Mouse (Mus musculus): Measurements from ENCODE around the gene H2-T23.

DNA sequence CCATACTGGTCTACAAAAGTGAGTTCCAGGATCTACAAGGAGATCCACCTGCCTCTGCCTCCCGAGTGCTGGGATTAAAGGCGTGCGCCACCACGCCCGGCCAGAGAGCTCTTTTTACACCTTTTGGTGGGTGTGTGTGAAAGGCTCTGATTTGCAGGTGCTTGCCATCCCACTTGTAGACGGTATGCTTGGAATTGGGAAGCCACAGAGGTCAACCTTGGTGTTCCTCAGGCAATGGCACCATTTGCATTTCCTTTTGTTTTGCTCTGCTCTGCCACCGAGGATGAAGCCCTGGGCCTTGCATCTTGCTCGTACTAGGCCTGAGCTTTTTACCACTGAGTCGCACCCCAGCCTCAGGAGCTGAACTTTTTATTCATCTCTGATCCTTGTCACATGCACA, 50.9 kb downstream of the H2-T23 start:
- no peak for TF ChIP-seq REST (IDR thresholded peaks at IDR 0.05; ENCODE audit: insufficient read depth, insufficient read length)
- TF ChIP-seq USF1 (IDR thresholded peaks at IDR 0.05; ENCODE audit: low read depth): no peak
- no peak for TF ChIP-seq POLR2A (IDR thresholded peaks at IDR 0.05; ENCODE audit: insufficient read length, low read depth)
- TF ChIP-seq POLR2AphosphoS2 (IDR thresholded peaks at IDR 0.05; ENCODE audit: insufficient read length, low read depth): no peak
- TF ChIP-seq CEBPB (IDR thresholded peaks at IDR 0.05; ENCODE audit: insufficient read depth, poor library complexity, severe bottlenecking): no peak
- no peak for TF ChIP-seq MAX (IDR thresholded peaks at IDR 0.05; ENCODE audit: low read depth)
- no peak for TF ChIP-seq MYOD1 (IDR thresholded peaks at IDR 0.05; ENCODE audit: control insufficient read depth in 1 of 3, insufficient read length in 2 of 3, low read depth in 2 of 3)
- no peak for TF ChIP-seq TCF12 (IDR thresholded peaks at IDR 0.05; ENCODE audit: insufficient read depth, poor library complexity, severe bottlenecking)
- TF ChIP-seq E2F4 (IDR thresholded peaks at IDR 0.05; ENCODE audit: insufficient read depth): no peak
- no peak for TF ChIP-seq TCF3 (IDR thresholded peaks at IDR 0.05; ENCODE audit: insufficient read length, low read depth)
